Mouse (Mus musculus): ENCODE data around the gene Thsd4.
A peak's percentile ranks its signal among the peaks of the same experiment; 100 is the strongest.

Thsd4 gene

DNA sequence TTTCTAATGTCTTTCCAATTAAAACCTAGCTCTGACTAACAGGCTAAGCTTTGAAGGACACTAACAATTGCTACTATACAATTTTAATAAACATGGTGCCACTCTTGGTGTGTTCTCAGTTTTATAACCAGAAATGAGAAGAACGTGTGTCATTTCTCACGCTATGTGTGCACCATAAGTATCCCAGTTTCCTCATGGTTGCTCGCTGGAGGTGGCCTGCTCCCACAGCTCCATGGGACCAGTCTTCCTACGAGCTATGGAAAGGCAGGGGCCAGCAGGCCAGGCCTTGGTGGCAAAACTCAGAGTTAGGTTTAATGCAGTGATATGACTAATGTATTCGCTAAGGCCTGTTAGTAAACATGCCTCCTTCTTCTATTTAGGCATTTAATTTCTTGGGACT is 468.7 kb downstream of the Thsd4 start:
- no peak for DNase-seq

DNA sequence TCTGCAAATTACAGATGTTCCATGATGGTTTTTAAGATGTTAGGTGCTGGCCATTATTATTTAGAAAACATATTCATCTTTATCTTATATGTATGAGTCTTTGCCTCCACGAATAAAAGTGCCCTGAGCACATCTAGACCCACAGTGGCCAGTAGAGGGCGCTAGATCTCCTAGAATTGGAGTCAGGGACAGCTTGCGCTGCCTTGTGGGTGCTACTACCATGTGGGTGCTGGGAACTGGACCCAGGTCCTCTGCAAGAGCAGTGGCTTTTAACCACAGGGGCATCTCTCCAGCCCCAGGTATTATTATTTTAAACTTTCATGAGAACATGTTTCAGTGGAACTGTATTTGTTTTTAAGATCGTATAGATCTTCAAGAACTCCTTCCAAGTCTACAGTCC is 469.4 kb downstream of the Thsd4 start:
- peak in 1 of 2 experiments; percentile 20 for DNase-seq

DNA sequence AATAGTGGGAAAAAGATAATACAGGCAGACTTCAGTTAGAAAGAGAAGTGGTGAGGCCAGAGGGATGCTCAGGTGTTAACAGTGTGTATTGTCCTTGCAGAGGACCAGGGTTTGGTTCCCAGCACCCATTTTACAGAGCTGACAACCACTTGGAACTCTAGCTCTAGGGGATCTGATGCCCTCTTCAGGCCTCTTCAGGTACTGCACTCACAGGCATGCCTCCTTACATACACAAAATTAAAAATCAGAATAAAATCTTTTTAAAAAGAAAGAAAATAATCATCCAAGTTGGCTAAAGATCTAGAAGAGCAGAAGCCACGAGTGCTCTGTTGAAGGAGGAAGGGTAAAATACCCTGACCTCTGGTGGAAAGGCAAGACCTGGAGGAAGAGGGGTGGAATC is 478.7 kb downstream of the Thsd4 start:
- no peak for DNase-seq

DNA sequence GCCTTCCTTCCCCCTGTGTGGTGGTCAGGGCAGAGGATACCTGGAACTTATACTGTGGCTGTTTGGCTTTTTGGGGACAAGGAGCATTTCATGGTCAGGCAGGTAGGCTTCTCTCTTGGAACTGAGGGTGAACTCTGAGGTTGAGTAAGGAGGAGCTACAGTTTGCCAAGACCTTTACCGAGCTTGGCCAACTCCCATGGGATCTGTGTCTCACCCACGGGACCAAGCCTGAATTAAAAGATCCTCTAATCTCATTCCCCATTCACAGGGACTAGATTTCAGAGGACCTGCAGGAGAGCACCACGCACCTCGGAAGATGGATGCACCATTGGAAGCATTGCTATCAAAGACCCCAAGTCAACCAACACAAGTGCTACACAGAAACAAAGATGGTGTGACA is 487.0 kb downstream of the Thsd4 start:
- DNase-seq = no peak

DNA sequence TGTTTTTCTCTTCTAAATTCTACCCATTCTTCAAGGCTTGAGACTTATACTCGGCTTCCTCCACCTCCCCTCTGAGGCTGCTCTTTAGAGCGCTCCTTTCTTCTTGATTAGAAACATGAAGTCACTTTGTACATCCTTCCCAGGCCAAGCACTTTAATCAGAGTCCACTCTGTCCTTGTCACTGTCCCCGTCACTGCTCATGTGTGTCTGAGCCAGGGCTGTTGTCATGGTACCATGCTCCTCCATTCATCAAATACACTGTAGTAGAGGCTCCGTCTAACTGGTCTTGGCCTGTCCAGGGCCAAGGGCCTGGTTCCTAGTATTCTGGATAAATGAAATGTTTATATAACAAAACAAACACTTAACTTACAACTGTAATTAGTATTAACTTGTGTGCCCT is 494.6 kb downstream of the Thsd4 start:
- no peak for DNase-seq

DNA sequence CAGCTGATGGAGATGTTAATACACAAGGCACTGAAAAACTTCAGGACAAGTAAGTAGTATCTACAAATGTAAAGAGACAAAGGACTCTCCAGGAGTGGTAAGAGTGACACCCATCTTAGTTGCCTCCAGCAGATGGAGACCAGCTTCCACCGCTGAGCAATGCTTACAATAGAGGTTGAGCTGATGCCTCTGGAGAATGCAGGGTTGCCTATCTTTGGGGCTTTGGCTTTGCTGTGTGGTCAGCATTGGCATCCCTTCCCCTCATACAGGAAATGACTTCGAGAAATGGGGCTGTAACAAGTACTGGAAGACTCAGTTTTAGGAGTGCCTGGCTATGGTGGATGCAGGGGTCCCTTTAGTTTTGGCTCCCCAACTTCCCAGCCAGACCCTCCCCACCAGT is 495.1 kb downstream of the Thsd4 start:
- no peak for DNase-seq

DNA sequence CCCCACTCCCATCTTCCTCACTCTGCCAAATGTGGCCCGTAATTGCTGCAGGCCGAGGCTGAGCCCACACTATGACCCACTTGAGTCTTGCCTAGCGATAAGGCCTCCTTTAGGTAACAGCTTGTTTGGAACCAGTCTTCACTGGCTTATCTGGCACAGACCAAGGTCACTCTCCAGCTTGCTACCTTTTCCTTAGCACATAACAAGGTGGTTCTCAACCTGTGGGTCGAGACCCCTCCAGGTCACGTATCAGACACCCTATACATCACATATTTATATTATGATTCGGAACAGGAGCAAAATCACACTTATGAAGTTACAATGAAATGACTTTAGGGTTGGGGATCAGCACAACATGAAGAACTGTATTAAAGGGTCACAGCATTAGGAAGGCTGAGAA is 495.9 kb downstream of the Thsd4 start:
- no peak for DNase-seq

DNA sequence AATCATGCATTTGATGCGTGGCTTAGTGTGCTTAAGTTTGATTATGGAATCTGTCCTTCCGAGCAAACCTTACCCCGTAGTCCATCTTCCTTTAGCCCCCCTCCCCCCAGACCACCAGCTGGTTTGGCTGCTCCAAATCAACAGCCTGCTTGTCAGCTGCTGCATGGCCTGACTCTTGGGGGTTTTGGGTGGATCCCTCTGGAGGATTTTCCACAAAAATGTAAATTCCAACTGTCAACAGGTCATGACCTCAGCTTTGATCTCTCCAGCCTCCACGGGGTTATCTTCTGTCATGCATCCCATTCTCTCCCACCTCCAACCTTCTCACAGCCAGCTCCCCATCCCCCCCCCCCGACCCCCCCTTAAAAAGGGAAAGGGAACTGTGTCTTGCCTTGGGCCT is 496.9 kb downstream of the Thsd4 start:
- DNase-seq = peak in 1 of 2 experiments; percentile 11

DNA sequence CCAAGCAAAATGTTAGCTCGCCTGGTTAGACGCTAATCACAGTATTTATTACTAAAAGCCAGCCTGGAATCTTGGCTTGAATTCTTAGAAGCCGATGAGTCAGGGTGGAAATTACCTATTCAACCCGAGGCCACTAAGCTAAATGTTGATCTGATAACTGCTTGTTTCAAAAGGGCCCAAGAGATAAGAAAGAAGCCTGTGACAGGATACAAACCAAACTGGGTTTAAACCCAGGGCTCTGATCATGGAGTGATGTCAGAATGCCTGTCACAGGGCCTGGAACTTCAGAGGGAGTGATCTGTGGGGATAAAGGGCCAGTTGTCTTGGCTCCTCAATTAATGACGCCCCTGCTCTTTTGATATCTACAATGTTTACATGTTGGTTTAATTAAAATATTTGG is 497.3 kb downstream of the Thsd4 start:
- no peak for DNase-seq

DNA sequence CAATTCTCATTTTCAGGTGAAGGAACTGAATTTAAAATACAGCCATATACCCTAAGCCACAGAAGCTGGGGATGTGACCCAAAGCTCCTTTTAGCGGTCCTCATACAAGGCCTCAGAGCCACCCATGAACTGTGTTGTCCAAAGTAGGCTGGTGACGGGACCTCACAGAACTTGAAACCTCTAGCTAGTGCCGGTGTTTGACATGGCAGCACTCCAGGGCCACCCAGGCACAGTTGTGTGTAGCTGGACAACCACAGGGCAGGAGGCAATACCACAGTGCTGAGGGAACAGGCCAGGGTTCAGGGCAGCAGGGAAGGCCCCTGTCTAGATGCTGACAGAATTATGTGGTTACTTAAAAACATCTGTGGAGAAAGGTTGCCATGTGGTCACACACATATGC is 499.5 kb downstream of the Thsd4 start:
- DNase-seq = no peak

DNA sequence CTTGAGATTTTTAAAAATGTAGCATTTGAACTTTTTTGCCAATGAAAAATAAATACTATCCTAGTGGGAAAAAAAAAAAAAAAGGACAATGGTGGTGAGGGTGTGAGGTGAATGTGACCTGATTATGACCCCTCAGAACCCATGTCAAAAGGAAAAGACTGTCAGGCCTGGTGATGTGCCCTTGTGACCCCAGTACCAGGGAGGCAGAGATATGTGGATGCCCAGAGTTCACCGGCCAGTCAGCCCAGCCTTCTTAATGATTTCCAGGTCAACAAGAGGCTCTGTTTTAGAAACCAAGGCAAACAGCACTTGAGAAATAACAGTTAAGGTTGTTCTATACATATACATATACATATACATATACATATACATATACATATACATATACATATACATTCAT is 501.4 kb downstream of the Thsd4 start:
- DNase-seq = no peak

DNA sequence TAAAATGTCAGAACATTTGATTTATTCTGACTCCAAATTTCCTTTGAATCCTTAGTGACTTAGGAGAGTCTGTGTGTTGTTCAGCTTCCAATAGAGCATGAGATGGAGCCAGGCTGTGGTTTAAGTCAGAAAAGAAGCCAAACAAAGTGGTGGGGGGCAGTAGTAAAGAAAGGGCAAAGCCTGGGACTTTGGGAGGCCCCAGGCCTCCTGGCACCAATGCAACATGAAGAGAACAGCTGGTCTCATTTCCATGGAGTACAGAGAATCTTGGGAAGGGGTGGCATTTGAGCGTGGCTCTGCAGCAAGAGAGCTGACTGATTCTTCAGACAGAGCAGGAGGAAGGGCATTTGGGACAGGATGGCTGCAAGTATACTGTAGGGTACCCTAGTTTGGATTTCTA is 511.6 kb downstream of the Thsd4 start:
- DNase-seq = no peak

DNA sequence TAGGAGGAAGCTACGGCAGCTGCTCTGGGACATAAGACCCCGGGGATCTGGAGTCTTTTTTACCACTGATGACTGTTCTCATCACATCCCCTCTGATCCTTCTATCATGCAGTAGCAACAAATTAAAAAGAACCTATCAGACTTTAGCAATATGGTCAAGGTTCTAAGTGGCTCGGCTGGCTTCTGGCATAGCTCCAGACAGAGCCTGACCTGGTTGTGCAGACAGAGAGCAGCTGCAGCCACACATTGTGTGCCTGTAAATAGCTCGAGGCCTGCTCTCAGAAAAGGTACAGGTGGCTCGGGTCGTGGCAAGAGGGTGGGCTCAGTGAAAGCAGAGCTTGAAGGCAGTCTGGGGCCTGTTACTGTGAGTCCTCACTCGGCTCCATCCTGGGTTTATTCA is 512.9 kb downstream of the Thsd4 start:
- peak; percentile 29 to 59 for DNase-seq

DNA sequence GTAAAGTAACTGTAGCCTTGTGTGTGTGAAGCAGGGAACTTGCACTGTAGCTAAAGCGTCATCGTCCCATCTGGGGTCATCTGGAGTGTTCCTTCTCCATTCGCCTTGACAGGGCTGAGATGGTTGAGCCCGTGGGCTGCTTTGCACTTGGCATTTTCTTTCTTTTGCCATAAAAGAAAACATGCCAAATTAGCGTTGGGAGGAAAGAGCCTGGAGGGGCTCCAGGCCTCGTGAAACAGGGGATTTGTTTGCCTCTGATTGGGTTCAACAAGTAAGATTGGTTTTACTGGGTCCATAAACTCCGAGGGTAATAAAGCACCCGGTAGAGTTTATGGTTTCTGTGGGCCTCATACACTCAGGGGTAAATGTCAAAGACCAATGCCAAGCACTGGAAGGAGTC is 519.5 kb downstream of the Thsd4 start:
- DNase-seq = no peak

DNA sequence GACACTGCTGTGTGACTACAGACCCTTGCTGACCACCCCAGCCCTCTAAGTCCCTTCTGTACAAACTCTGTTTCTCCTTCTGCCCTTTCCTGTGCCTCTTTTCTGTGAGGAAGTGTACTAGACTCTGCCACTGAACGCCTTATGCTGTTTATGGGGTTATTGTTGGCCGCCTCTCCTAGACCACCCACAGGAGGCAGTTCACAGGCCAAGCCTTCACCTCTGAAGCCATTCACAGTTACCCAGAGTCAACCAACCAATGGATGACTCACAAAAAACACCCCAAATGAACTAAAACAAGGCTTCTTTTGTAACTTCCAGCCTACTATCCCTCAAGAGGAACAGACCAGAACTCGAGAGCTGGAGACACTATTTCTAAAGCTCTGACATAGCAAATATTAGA is 520.4 kb downstream of the Thsd4 start:
- DNase-seq = no peak

DNA sequence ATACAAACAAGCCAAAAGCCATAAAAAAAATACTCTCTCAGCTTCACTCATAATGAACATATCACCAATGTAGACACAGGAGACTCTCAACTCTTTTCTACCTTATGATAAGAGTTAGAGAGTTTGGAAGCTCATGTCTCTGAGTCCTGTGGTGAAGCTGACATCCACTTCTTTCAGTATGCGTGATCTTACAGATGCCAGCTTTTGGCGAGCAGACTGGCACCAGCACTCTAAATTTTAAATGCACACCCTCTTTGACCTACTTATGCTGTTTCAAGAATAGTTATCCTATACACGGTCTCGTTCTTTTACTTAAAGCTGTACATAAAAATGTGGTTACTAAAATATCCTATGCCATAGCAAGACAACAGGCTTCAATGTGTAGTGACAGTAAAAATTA is 524.1 kb downstream of the Thsd4 start:
- no peak for DNase-seq

DNA sequence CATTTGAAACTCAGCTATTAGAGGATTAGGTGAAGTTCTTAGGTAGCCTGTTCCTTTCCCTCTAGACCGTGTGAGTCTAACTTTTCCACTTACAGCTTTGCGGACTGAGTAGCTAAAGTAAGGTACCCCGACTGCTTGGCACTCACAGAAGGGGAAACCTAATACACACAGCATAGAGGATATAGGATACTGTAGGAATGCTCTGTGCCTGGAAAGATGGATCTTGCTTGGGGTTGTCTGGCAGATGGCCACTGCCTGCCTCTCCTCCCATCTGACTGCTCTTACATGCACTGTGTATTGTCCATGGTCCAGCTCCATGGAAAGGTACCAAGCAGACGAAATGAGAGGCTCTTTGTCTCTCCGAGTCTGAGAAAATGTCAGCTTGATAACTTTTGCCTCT is 530.4 kb downstream of the Thsd4 start:
- no peak for DNase-seq

DNA sequence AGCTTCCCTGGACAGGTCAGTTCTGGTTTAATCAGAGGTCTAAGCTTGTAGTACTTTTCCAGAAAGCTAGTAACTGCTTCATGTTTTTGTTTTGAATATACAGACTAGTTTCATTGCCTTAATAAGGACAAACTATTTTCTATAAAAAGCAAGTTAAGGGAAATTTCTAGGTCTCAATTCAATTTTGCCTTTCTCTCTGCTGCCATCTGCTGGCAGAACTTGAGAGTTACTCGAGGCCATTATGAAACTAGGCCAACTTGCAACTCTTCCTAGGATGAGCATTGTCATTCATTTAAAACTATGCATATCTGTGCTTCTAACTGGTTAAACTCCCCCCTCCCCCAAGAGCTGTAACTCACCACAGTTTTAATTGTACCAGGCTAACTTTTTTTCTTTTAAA is 532.0 kb downstream of the Thsd4 start:
- DNase-seq = peak; percentile 74 to 82

DNA sequence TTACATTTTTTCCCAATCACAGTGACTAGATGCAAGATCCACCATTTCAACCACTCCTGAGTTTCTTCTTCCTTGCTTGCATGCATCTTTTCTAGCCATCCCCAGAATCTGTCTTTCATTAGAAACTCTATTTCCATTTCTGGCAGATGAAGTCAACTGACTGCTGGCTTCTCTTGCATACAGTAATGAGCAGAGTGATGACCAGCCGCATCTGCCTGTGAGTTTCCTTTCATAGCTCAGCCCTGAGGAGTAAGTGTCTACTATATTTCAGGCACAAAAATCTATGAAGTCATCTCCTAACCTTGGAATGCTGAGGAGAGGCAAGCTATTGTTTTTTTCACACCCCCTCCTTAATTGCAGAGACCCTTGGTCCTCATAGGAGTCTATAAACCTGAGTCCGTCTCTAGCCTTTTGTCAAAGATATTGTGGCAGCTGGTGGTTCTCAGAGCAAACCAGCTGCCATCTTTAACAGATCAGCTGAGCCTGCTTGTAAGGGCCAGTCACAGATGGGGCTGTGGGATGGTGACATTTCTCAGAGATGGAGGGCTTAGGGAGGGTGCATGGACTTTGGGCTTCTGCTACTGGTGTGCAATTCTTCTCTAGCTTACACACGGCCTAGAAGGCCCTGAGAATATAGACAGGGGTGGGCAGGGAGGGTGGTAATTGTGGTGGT is 535.8 kb downstream of the Thsd4 start:
- no peak for DNase-seq

DNA sequence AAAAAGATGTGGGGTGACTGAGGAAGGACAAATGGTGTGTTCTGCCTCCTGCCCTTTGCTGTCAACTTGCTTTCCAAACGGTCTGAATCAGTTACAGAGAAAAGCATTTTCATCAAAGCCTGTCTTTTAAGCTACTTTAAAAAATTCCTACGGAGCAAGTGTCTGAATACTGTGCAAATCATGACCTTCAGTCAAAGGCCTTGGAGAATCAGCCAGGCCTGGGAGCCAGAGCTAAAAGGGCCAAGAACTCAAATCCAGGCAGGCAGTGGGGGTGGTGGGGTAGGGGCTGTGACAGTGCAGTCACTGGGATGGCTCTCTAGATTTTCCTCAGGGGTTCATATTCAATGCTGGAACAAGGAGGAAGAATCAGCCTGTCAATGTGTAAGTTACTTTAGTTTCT is 540.7 kb downstream of the Thsd4 start:
- no peak for DNase-seq

DNA sequence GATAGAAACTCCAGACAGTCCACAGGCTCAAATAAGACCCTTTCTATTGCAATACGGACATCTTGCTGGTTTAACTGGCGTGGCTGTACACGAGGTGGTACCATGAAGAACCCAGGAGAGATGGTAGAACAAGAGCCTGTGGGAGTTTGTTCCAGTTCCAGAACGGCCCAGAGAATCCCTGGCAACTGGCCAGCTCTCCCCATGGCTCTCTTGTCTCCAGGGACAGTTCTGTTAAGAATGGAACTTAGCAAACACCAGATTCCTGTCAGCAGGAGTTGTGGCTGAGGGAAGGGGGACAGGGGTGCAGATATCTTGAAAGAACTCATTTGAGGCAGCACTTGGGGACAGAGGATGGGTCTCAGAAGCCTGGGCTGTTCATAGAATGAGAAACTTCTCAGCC is 550.6 kb downstream of the Thsd4 start:
- DNase-seq = no peak

DNA sequence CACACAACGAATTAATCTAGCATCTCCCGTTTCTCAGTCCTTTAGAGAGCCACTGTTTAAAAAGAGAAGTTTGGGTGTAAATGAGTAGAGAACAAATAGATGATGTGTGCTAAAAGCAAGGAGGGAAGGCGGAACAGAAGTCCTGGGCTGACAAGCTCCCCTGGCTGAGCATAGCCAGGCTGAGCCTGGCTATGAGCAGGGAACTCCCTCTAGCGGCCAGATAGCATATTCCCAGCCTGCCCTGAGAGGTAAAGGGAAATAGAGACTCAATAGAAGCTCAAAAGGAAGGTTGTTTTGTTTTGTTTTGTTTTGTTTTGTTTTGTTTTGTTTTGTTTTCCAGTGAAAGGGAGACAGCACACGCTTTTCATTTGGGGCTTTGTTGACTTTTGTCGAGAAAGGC is 552.5 kb downstream of the Thsd4 start:
- DNase-seq = peak; percentile 81 to 83

DNA sequence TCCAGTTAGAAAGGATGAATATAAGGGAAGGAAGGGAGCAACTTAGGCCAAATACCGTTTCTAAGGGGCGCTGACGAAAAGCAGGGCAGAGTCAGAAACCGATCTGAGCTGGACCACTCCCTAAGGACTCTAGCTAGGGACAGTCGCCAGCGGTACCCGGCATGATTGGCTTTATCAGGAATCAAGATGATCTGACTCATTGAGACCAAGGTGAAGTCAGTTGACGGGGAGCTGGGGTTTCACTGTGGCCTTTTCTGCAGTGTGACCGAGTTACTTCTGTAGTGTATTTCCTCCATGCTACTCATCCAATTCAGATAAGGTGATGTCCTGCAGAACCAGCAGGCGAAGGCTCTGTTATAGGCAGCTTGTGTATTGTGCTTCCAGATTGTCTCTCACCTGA is 556.8 kb downstream of the Thsd4 start:
- no peak for DNase-seq

DNA sequence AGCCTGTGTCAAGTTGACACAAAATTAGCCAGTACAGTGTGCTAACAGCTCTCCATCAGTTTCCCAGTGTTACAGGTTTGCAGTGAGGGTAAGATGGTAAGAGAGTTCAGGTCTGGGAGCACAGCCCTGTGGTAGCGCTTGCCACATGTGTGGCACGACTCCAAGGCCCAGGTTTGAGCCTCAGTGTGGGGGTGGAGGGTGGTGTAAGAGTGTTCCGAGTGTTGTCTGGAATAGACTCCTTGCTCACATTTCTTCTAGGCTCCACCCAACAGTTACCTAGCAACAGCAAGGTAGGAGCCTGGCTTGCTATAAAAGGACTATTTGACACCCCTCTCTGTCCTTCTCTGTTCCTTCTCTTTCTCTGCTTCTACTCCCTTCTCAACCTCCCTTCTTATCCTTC is 557.5 kb downstream of the Thsd4 start:
- DNase-seq = no peak

DNA sequence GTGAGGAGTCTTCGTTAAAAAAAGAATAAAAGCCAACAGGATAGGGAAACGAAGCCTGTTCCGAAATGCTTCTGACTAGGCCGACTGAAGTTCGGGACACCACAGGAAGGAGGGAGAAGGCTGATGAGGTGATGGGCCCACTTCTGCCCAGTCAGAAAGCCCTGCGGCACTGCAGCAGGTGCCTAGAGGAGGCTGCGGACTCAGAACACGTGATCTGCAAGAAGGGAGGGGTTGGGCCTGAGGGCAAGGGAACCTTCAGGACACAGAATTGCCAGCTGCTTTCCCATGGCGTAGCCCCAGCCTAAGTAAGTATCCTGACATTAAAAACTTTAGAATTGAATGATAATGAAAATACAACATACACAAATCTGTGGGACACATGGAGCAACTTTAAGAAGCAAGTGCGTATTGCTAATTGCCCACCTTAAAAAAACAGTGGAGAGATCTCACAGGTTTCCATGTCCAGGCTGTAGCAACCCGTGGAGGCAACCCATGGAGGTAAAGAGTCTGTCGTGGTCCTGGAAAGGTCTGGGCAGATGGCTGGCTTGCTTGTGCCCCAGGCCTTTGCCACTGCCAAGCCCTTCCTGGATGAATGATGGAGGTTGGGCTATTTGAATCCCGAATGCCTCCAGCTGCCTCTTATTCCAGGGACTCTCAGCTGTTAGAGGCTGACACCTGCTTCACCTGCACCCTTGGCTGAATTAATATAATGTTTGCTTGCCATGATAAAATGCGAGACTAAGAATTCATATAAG is 560.5 kb downstream of the Thsd4 start:
- peak; percentile 60 to 63 for DNase-seq
